Mouse (Mus musculus): ENCODE results near the gene Ankrd13b. TPM values are rescaled to one million over a fixed set of nuclear protein-coding genes. Genes with fewer than 3 reads are reported as not detected.

Ankrd13b gene
- total and polyA plus RNA-seq, 2 experiments = 0.37 to 8.0 TPM

DNA sequence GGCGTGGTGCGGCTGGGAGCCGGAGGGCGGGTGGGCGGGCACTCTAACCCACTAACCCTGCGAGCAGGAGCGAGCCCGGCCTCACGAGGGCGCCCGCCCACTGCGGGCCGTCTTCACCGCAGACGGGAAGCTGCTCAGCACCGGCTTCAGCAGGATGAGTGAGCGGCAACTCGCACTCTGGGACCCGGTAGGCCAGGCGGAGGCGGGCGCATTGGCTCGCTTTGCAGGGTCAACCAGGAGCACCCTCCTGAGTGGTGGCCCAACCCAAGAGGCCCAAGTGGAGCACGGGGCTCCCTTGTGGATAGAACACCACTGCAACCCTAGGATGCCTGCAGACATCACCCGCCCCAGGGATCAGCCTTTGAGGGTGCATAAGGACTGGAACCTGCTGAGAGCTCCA is 22.3 kb downstream of the Ankrd13b start:
- 4% methylated on average over 25 of the region's 25 CpGs for WGBS
- peak; percentile 28 for DNase-seq (ENCODE audit: extremely low read depth, low read depth, low spot score)
- Histone ChIP-seq H3K9ac (ENCODE audit: low read depth, low read length) (no peak overlapping the region), H3K4me1 (ENCODE audit: control insufficient read depth, insufficient read depth, low read length) (peaks cover 4% of the 10 kb centered on the region; the same call in 1 of the 2 replicates), H3K4me3 (ENCODE audit: insufficient read depth, low read depth, low read length) (peak overlapping the region; percentile 32; the same call in 1 of the 2 replicates), H3K79me2 (ENCODE audit: control insufficient read depth, insufficient read depth, low read length) (no peaks in the 10 kb centered on the region), H3K36me3 (ENCODE audit: control insufficient read depth, insufficient read depth, low read length) (no peaks in the 10 kb centered on the region), H3K27me3 (ENCODE audit: control insufficient read depth, insufficient read depth, low read length) (peaks cover 3% of the 10 kb centered on the region; the same call in 1 of the 2 replicates), H3K27ac (replicated peaks; ENCODE audit: insufficient read depth, low read depth, low read length) (no peak overlapping the region)
- no peak for TF ChIP-seq POLR2A (IDR thresholded peaks at IDR 0.05; ENCODE audit: extremely low read depth, insufficient read depth, low read length)
- peak; percentile 75 for TF ChIP-seq CTCF (IDR thresholded peaks at IDR 0.05; ENCODE audit: low read depth, low read length)

DNA sequence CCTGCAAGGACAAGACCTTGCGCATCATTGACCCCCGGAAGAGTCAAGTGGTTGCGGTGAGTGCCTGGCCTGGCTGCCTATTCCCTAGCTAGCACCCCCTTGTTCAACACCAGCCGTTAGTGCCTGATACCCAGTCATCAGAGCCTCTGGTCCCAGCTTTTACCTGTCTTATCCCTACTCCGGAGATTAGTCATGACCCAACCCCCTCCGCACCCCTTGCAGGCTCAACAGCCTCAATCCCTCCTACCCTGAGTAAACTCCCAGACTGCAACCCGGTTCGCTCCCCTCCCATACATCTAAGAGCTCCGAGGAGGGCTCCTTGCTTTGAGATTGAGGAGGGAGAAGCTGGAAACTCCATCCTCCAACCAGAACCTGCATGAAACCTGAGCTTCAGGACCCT is 22.9 kb downstream of the Ankrd13b start:
- no peak overlapping the region for H3K9ac ChIP-seq (ENCODE audit: low read depth, low read length)
- TF ChIP-seq CTCF (IDR thresholded peaks at IDR 0.05; ENCODE audit: low read depth, low read length) (no peak), POLR2A (IDR thresholded peaks at IDR 0.05; ENCODE audit: extremely low read depth, insufficient read depth, low read length) (no peak)
- DNase-seq (ENCODE audit: extremely low read depth, low read depth, low spot score) = no peak
- 46% methylated on average over 9 of the region's 9 CpGs for WGBS
- no peak overlapping the region for H3K27ac ChIP-seq (replicated peaks; ENCODE audit: insufficient read depth, low read depth, low read length)
- H3K79me2 ChIP-seq (ENCODE audit: control insufficient read depth, insufficient read depth, low read length) = no peaks in the 10 kb centered on the region
- peaks cover 3% of the 10 kb centered on the region; the same call in 1 of the 2 replicates for H3K27me3 ChIP-seq (ENCODE audit: control insufficient read depth, insufficient read depth, low read length)
- H3K4me1 ChIP-seq (ENCODE audit: control insufficient read depth, insufficient read depth, low read length) = peaks cover 6% of the 10 kb centered on the region; the same call in 1 of the 2 replicates
- no peak overlapping the region for H3K4me3 ChIP-seq (ENCODE audit: insufficient read depth, low read depth, low read length)
- no peaks in the 10 kb centered on the region for H3K36me3 ChIP-seq (ENCODE audit: control insufficient read depth, insufficient read depth, low read length)

DNA sequence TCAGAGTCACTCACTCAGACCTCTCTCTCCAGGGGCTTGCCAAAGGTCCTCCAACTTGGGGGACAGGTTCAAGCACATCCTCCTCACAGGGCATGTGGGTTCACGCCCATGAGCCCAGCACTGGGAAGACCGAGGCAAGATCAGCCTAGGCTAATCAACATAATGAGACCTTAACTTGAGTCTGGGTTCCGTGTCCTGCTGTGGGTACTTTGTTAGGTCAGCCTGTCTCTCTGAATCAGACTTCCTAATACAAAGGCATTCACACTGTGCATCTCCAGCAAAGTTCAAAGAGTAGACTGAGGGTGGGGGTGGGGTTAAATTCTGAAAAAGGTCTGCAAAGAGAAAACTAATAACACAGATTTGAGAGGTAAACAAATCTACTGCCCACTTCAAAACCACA is 24.4 kb downstream of the Ankrd13b start:
- Histone ChIP-seq H3K9ac (ENCODE audit: low read depth, low read length) (no peak overlapping the region), H3K27me3 (ENCODE audit: control insufficient read depth, insufficient read depth, low read length) (peaks cover 3% of the 10 kb centered on the region; the same call in 1 of the 2 replicates), H3K4me1 (ENCODE audit: control insufficient read depth, insufficient read depth, low read length) (peaks cover 6% of the 10 kb centered on the region; the same call in 1 of the 2 replicates), H3K79me2 (ENCODE audit: control insufficient read depth, insufficient read depth, low read length) (no peaks in the 10 kb centered on the region), H3K27ac (replicated peaks; ENCODE audit: insufficient read depth, low read depth, low read length) (no peak overlapping the region), H3K4me3 (ENCODE audit: insufficient read depth, low read depth, low read length) (no peak overlapping the region), H3K36me3 (ENCODE audit: control insufficient read depth, insufficient read depth, low read length) (no peaks in the 10 kb centered on the region)
- no peak for DNase-seq (ENCODE audit: extremely low read depth, low read depth, low spot score)
- 74% methylated on average over 3 of the region's 3 CpGs for WGBS
- TF ChIP-seq POLR2A (IDR thresholded peaks at IDR 0.05; ENCODE audit: extremely low read depth, insufficient read depth, low read length) (no peak), CTCF (IDR thresholded peaks at IDR 0.05; ENCODE audit: low read depth, low read length) (no peak)

DNA sequence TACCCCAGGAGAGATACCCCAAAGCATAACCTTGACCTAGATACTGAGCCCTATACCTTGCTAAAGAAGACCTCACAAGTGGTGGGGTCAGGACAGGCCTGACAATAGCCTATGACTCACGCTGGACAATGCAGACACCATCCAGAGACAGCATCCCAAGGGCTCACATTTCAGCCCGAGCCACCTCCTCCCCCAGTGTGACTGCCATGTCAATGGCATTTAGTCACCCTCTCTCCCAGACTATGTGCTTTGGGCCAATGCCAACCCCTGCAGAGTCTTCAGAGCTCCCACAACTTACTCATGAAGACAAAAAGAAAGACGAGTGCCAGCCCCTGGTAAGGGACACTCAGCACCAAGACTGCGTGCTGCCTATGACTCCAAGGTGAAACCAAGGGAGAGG is 24.8 kb downstream of the Ankrd13b start:
- Histone ChIP-seq H3K27ac (replicated peaks; ENCODE audit: insufficient read depth, low read depth, low read length) (no peak overlapping the region), H3K36me3 (ENCODE audit: control insufficient read depth, insufficient read depth, low read length) (no peaks in the 10 kb centered on the region), H3K79me2 (ENCODE audit: control insufficient read depth, insufficient read depth, low read length) (no peaks in the 10 kb centered on the region), H3K4me1 (ENCODE audit: control insufficient read depth, insufficient read depth, low read length) (peaks cover 6% of the 10 kb centered on the region; the same call in 1 of the 2 replicates), H3K4me3 (ENCODE audit: insufficient read depth, low read depth, low read length) (no peak overlapping the region), H3K9ac (ENCODE audit: low read depth, low read length) (no peak overlapping the region), H3K27me3 (ENCODE audit: control insufficient read depth, insufficient read depth, low read length) (peaks cover 3% of the 10 kb centered on the region; the same call in 1 of the 2 replicates)
- 67% methylated on average over 4 of the region's 4 CpGs for WGBS
- DNase-seq (ENCODE audit: extremely low read depth, low read depth, low spot score) = no peak
- TF ChIP-seq CTCF (IDR thresholded peaks at IDR 0.05; ENCODE audit: low read depth, low read length) = no peak

DNA sequence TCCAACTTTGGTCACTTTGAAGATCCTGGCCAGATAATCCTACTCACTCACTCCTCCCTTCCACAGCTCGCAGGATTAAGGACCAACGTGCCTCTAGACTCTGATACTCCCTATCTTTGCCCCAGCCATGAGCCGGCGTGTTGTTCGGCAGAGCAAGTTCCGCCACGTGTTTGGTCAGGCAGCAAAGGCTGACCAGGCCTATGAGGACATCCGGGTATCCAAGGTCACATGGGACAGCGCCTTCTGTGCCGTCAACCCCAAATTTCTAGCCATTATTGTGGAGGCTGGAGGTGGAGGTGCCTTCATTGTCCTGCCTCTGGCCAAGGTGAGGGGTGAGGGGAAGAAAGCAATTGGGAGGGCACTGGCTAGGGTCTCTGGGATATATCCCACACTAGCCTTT is 25.7 kb downstream of the Ankrd13b start:
- Histone ChIP-seq H3K27me3 (ENCODE audit: control insufficient read depth, insufficient read depth, low read length) (peaks cover 3% of the 10 kb centered on the region; the same call in 1 of the 2 replicates), H3K9ac (ENCODE audit: low read depth, low read length) (no peak overlapping the region), H3K36me3 (ENCODE audit: control insufficient read depth, insufficient read depth, low read length) (no peaks in the 10 kb centered on the region), H3K4me1 (ENCODE audit: control insufficient read depth, insufficient read depth, low read length) (peaks cover 6% of the 10 kb centered on the region; the same call in 1 of the 2 replicates), H3K79me2 (ENCODE audit: control insufficient read depth, insufficient read depth, low read length) (no peaks in the 10 kb centered on the region), H3K4me3 (ENCODE audit: insufficient read depth, low read depth, low read length) (no peak overlapping the region), H3K27ac (replicated peaks; ENCODE audit: insufficient read depth, low read depth, low read length) (no peak overlapping the region)
- peak; percentile 27 for DNase-seq (ENCODE audit: extremely low read depth, low read depth, low spot score)
- TF ChIP-seq POLR2A (IDR thresholded peaks at IDR 0.05; ENCODE audit: extremely low read depth, insufficient read depth, low read length) = no peak
- no peak for TF ChIP-seq CTCF (IDR thresholded peaks at IDR 0.05; ENCODE audit: low read depth, low read length)
- WGBS = 50% methylated on average over 10 of the region's 10 CpGs

DNA sequence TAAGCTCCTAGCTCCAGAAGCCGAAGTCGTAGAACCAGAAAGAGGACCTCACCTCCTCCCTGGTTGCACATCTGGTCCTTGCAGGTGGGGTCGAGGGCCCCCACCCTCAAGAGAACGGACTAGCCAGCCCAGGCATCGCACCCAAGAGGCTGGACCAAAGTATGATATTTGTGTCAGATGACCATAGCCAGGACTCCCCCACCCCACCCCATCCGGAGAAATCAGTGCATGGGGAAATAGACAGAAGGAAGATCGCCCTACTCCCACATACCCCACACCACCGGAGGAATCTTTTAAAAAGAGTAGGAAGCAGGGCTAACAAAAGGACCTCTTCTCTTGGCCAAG is 26.4 kb downstream of the Ankrd13b start:
- no peaks in the 10 kb centered on the region for H3K79me2 ChIP-seq (ENCODE audit: control insufficient read depth, insufficient read depth, low read length)
- H3K27ac ChIP-seq (replicated peaks; ENCODE audit: insufficient read depth, low read depth, low read length) = no peak overlapping the region
- WGBS = 61% methylated on average over 8 of the region's 8 CpGs
- no peak overlapping the region for H3K9ac ChIP-seq (ENCODE audit: low read depth, low read length)
- TF ChIP-seq POLR2A (IDR thresholded peaks at IDR 0.05; ENCODE audit: extremely low read depth, insufficient read depth, low read length) (no peak), CTCF (IDR thresholded peaks at IDR 0.05; ENCODE audit: low read depth, low read length) (no peak)
- no peaks in the 10 kb centered on the region for H3K36me3 ChIP-seq (ENCODE audit: control insufficient read depth, insufficient read depth, low read length)
- H3K27me3 ChIP-seq (ENCODE audit: control insufficient read depth, insufficient read depth, low read length) = peaks cover 3% of the 10 kb centered on the region; the same call in 1 of the 2 replicates
- H3K4me1 ChIP-seq (ENCODE audit: control insufficient read depth, insufficient read depth, low read length) = peaks cover 6% of the 10 kb centered on the region; the same call in 1 of the 2 replicates
- H3K4me3 ChIP-seq (ENCODE audit: insufficient read depth, low read depth, low read length) = no peak overlapping the region
- DNase-seq (ENCODE audit: extremely low read depth, low read depth, low spot score) = no peak

Measured in liver, adult 2 months (tissue).